Mouse (Mus musculus) heart, adult 2 months (tissue): ENCODE data around the gene Trpm8.

Source experiments
- CTCF ChIP-seq: fragments of 200-600 bp; IDR thresholded peaks from 2 replicates; pipeline ENCODE4 v1.8.1; 2022; ENCODE audit warnings: antibody characterized with exemption, mild to moderate bottlenecking, moderate library complexity
- POLR2A ChIP-seq: fragments of 200-500 bp; IDR thresholded peaks from 2 replicates; pipeline ENCODE4 v1.6.1; 2011; ENCODE audit warnings: mild to moderate bottlenecking, low read depth, low read length, control low read depth; ENCODE audit not compliant: insufficient read depth

DNA sequence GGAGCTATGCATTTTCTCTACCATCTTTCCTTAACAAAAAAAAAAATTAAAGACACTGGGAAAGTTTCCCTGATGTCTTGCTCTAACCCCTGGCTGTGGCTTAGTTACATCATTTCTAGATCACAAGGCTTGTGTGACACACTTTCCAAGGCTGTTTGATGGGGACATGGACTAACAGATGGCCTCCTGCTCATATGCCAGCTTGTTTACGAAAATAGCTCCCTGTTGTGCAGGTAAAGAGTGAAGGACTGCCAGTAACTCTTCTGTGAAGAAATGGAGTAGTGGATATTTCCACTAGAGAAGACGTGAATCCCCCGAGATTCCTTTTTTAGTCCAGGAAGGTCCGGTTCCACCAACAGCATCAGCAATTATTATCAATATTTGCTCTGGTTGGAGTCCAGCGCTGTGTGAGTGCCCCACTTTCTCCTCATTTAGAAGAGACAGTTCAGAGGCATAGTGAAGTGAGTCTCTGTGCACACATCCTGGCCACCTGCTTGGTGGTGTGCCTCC, 71.1 kb downstream of the Trpm8 start:
- no peak for TF ChIP-seq CTCF
- TF ChIP-seq POLR2A = no peak
